Mouse (Mus musculus) urinary bladder, postnatal 25 days (tissue): ENCODE data around the gene Rbm12b1.
A peak's percentile ranks its signal among the peaks of the same experiment; 100 is the strongest.
"Not testable (repeated sequence)": the region's sequence is repeated elsewhere in the genome, so short reads cannot be mapped to it uniquely, and the experiment has no call there.

ENCODE experiments used
- DNase-seq: peaks from one replicate; pipeline ENCODE4 v3.0.0; 2022; ENCODE audit warnings: low spot score

The Rbm12b1 gene

DNA sequence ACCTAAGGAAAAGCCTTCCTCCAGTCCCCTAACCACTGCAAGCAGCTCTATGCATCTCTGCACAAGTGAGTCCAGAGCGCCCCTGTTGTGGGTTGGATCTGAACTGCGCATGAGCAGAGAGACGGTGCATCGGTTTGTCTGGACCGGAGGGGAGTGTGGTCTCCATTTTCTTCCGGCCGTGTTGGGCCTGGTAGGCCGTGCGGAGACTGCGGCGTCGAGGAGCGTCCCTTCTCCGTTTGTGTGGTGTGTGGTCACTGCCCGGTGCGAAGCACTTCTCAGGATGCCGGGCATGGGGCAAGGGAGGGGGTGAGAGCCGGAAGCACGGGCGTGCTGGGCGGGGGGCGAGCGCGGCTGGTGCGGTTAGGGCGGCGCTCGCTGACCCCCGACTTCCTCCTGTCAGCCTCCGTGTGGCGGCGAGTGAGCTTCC, at the start of gene Rbm12b1:
Rbm12b1 (plus strand) TSS at position 124 of the 427 bp plus-strand sequence.
- DNase-seq: peak; percentile 45

GRCm38 (mm10) chr4:12140592-12141062, 563 bp downstream of the Rbm12b1 start:
- DNase-seq: not testable (repeated sequence)

DNA sequence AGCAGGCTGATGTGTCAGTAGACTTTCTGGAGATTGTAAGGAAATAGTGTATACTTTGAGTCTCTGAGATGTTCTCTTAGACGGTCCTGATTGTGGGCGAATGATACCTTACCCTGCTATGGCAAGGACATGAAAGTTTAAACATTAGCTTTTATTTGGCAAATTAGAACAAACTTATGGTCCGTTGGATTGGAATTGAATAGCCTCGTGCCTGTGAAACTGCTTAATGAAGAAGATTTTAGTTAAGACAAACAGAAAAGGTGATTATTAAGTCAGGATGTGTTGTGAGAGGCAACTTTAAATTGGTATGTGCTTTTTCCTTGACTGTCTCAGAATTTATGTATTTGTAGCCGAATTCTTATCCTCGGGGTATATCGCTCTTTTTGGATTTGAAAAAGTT, 1.5 kb downstream of the Rbm12b1 start:
- DNase-seq: not testable (repeated sequence)

DNA sequence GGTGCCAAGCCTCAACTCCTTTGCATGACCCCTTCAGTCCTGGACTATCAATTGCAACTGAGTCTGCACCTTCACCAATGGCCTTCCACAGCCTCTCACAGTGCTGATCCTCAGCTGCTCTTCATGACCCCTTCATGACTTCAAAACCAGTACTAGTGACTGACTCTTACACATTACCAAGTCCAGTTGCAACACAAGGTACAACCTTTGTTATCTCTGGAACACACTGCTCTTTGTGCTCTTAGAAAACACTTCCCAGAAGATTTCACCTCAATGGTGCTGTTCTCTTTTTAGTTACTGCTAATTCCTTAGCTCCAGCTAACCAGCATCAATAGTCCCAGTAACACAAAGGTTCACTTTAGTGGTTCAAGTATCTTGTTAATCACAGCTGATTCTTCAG, 7.6 kb downstream of the Rbm12b1 start:
- no peak for DNase-seq

- DNase-seq: no peak
Observed at GRCm38 (mm10) chr4:12170986-12171317, 30.9 kb downstream of the Rbm12b1 start.

DNA sequence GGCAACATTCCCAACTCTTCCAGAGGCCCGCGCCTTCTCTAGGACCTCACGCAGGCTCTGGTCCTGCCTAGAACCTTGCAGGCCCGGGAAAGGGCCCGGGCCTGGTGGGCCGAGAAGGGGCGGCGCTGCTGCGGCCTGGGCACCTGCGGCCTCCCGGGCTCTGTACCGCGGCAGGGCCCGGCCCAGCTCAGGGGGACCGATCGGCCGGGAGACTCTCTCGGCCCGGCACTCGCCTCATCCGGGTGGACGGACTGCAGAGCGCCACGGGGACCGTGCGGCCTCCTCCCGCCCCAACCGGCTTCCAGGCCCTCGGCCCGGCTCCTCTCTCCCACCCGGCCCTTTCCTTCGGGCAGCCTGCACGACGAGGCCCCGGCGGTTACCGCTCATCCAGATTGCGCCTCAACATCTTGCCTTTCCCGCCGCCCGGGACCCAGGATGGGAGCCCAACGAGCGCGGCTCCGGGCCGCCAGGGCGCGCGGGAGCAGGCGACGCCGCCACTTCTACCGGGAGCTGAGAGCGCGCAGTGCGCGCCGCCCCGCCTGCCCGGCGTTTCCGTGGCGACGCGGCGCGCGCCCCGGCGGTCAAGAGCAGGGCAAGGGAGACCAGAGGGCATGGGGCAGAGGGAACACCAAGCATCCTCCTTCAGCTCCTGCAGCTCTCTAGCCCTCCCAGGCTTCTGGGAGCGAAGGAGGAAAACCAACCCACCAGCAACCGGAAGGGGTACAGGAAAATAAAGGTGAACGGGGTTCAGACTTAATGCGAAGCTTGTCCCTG, 31.4 kb downstream of the Rbm12b1 start, which contains the start of gene Fam92a:
Fam92a (minus strand) TSS at position 698 of the 774 bp plus-strand sequence.
- peak; percentile 59 for DNase-seq

DNA sequence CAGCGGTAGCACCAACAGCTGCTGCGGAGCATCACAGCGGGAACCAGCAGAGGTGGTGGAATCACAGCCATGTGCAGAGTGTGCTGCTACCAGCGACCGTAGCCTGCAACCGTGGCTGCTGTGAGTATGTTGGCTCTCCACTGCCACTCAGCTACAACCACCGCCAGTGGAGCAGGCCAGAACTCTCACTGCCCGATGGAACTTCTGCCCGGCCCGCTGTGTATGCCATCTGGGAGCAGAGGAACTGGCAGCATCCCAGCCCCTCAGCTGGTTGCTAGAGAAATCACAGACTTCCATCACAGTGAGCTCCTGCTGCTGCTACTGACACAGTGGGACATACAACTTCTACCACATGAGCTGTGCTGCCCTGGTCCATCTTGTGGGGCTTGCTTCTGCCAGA, 38.9 kb downstream of the Rbm12b1 start:
- no peak for DNase-seq
